Mouse (Mus musculus) frontal cortex, adult 2 months (tissue): Measurements from ENCODE around the gene Bub1. TPM values are rescaled to one million over a fixed set of nuclear protein-coding genes. Genes with fewer than 3 reads are reported as not detected.

ENCODE experiments used
- DNase-seq, 2 experiments: peaks; one replicate each; pipeline ENCODE4 v3.0.0; 2022; ENCODE audit warnings: low spot score in 1 of 2; ENCODE audit errors: extremely low spot score in 1 of 2
- polyA plus RNA-seq: library from polyadenylated mRNA; depleted of rRNA; stranded (reverse); fragments of >200 nt; gene quantifications from 2 replicates; pipeline ENCODE4 v1.2.3, GENCODE M21; 2012; rRNA removed

The Bub1 gene
- polyA plus RNA-seq, 1 experiment: 0.34 TPM

GRCm38 (mm10) chr2:127778451-127778850 is 53.2 kb downstream of the Bub1 start:
- no peak for DNase-seq

DNA sequence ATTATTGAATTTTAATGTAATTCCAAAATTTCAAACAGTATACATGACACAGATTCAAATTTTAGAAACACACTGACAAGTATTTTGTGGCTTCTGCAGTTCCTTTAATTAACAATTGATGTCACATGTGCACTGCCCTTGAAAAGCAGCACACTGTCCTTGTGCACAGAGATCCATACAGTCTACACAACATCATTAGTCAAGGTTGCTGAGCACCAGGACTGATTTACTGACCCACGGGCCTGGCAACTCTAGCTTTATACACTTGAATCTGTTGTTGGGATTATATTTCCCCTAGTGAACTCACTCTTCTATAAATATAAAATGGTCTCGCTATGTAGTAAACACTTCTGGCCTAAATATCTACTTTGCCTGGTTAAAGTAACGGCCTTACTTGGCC is 56.7 kb downstream of the Bub1 start:
- no peak for DNase-seq

- no peak for DNase-seq
Observed at GRCm38 (mm10) chr2:127774578-127774941, 57.1 kb downstream of the Bub1 start.

DNA sequence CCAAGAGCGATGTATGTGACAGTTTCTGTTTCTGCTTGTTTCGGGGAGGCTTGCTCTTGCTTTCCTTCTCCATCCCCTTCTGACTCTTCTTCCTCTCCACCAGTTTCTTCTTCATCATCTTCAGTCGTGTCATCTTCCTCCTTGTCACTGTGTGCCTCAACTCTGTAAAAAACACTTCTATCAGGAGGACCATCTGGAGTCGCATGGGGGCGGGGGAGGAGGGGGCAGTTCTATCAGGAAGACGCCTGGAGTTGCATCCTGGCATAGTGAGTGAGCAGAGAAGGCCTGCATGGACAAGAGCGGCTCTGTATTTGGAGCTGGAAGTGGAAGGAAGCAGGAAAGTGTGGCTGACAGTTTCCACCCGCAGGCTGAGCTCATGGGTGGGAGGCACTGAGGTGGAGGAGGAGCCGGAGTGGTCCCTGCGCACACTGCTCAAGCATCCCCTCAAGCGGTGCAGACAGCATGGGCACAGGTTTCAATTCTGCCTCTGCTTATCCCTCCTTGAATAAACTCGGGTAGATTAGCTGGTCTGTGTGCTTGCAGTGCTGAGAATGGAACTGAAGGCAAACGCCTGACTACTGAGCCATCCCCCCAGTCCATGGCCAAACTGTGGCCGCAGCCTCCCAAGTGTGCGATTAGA is 57.6 kb downstream of the Bub1 start:
- DNase-seq: no peak

GRCm38 (mm10) chr2:127761587-127761986 is 70.1 kb downstream of the Bub1 start:
- DNase-seq: no peak

- DNase-seq: no peak
Observed at GRCm38 (mm10) chr2:127760429-127761000, 71.2 kb downstream of the Bub1 start.

DNA sequence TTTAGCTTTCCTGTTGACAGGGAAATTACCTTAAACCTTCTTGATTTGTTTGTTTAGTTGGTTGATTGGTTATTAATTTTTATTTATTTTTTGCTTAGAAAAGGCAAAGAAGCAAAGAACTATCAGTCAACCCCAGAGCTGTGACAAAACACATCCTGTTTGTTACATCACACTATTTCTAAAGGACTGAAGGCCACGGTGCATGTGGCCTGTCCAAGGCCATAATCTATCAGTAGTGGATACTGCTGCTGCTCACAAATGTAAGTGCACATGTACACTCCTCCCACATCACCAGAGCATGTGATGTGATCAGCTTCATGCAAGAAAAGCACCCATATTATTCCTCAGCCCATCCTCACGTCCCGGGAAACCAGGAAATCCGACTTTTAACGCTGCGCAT is 71.7 kb downstream of the Bub1 start:
- no peak for DNase-seq

GRCm38 (mm10) chr2:127759157-127759880 is 72.3 kb downstream of the Bub1 start:
- DNase-seq: no peak

- DNase-seq: peak; percentile 18 to 31
Observed at GRCm38 (mm10) chr2:127757171-127757570, 74.5 kb downstream of the Bub1 start.

- no peak for DNase-seq
Observed at GRCm38 (mm10) chr2:127754113-127754512, 77.6 kb downstream of the Bub1 start.

- no peak for DNase-seq
Observed at GRCm38 (mm10) chr2:127751849-127752610, 79.6 kb downstream of the Bub1 start.

Other genes starting within 250 kb of the Bub1 start
- 9.0 and 9.3 TPM in 2 replicates for gene Zfp661, start 244.8 kb downstream of the Bub1 start, polyA plus RNA-seq
- gene Mrps5, start 244.6 kb downstream of the Bub1 start, polyA plus RNA-seq: 113 and 115 TPM in 2 replicates
- 70.5 and 94.8 TPM in 2 replicates for gene Mal, start 175.2 kb downstream of the Bub1 start, polyA plus RNA-seq
- gene Mall, start 101.9 kb downstream of the Bub1 start, polyA plus RNA-seq: 1.0 and 1.2 TPM in 2 replicates
- 20.8 and 22.3 TPM in 2 replicates for gene Nphp1, start 43.0 kb downstream of the Bub1 start, polyA plus RNA-seq
- gene Mtln, start 39.4 kb downstream of the Bub1 start, polyA plus RNA-seq: 94.7 and 95.5 TPM in 2 replicates
- 0.06 TPM in 1 of 2 replicates, not detected in the other for gene Acoxl, start 7.0 kb upstream of the Bub1 start, polyA plus RNA-seq